Mouse (Mus musculus) gastrocnemius, postnatal 25 days (tissue): ENCODE data around the gene Sms. TPM values are rescaled to one million over a fixed set of nuclear protein-coding genes. Genes with fewer than 3 reads are reported as not detected.

Experiments used
- DNase-seq: peaks from one replicate; pipeline ENCODE4 v3.0.0; 2022
- long read RNA-seq, 2 experiments: library from polyadenylated mRNA; stranded (forward); transcript quantifications; one replicate each; pipeline ENCODE4 v2.0.0; 2021
- total RNA-seq, 2 experiments: library from RNA; stranded (reverse); gene quantifications; 1 replicate in 1 of 2; 2 replicates in 1 of 2; pipeline ENCODE4 v1.2.3; 2021

Sms gene
- total RNA-seq = 10 to 100 TPM; 41.5 to 47.8 TPM
- long read RNA-seq, experiment 1, transcript Sms-201 (11 exons, 3,717 nt) = major isoform, 31 of 53 reads
- long read RNA-seq, experiment 1, partial matches to known transcripts = 6 of 53 reads
- long read RNA-seq, experiment 1, other reads (novel, unspliced or antisense) = 16 of 53 reads
- long read RNA-seq, experiment 2, transcript Sms-201 (11 exons, 3,717 nt) = major isoform, 43 of 54 reads
- long read RNA-seq, experiment 2, partial matches to known transcripts = 5 of 54 reads
- long read RNA-seq, experiment 2, other reads (novel, unspliced or antisense) = 6 of 54 reads

DNA sequence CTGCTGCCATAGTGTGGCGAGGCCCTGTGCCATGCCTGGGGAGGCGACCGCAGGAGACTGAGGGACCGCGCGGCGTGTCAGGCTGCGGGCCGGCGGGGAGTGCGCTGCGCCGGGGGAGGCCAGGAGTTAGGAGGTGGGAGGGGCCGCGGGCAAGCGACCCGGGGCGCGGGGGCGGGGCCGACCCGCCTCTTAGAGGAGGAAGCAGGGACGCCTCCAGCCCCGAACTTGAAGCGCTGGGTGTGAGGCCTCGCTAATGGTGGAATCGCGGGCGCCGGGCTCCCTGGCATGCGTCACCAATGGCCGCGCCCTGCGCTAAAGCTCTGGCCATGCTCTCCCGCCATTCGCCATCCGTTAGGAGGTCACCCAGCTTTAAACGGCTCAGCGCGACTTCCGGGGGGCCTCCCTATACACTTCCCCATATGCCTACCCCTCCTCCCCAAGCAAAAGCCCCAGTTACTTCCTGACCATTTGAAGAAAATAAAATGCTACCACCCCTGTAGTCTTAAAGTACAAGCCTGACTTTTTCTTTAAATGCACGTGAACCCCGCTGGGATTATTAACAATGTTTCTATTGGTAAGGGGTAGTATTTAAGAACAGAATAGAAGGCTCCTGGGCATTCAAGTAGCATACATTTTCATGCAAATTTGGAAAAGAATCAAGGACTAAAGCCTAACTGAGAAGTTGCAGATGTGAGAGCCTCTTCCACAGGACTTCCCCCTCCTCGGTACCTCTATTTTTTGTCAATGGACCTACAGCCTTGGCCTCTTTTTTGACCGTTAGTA is at the start of gene Sms:
Gene Sms (minus strand): TSS at position 344 of the 783 bp plus-strand sequence.
- peak; percentile 73 for DNase-seq

- no peak for DNase-seq
Observed at GRCm38 (mm10) chrX:157506400-157506799, 14.3 kb upstream of the Sms start.

GRCm38 (mm10) chrX:157504506-157504905 is 12.4 kb upstream of the Sms start:
- DNase-seq = no peak

DNA sequence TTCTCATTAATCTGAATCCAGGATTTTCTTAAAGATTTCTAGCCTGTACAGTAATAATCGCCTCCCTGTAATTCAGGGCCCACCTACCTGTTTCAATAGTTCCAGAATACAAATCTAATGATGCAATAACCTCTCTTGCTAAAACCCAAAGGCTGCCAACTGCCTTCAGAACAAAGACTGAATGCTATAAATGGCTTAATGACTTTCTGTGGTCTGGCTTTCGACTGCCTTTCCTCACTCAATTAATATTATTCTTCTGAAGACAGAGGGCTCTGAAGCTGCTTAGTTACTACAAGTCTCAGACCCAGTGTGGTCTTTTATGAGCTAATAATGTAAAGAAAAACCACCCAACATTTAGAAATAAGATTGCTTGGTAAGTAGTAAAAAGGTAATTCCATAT is 9.8 kb upstream of the Sms start:
- no peak for DNase-seq

- no peak for DNase-seq
Observed at GRCm38 (mm10) chrX:157500004-157500403, 7.9 kb upstream of the Sms start.

DNA sequence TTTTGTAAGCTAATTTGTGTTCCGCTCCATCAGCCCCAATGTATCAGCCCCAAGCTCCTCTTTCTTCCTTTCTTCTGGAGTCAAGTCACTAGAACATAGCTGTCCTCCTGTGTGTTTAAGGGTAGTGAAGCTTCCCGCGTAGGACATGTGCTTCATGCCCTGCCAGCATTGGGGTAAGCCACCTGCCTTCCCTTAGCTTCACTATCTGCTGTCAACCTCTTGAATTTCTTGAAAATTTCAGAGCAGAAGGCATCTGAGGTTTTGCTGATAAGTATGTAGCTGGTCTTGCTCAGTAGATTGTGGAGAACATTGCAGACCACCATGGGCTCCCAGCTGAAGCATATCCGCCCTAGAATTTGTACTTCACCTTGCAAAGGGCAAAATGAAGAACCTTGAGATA is 1.1 kb upstream of the Sms start:
- DNase-seq = no peak

DNA sequence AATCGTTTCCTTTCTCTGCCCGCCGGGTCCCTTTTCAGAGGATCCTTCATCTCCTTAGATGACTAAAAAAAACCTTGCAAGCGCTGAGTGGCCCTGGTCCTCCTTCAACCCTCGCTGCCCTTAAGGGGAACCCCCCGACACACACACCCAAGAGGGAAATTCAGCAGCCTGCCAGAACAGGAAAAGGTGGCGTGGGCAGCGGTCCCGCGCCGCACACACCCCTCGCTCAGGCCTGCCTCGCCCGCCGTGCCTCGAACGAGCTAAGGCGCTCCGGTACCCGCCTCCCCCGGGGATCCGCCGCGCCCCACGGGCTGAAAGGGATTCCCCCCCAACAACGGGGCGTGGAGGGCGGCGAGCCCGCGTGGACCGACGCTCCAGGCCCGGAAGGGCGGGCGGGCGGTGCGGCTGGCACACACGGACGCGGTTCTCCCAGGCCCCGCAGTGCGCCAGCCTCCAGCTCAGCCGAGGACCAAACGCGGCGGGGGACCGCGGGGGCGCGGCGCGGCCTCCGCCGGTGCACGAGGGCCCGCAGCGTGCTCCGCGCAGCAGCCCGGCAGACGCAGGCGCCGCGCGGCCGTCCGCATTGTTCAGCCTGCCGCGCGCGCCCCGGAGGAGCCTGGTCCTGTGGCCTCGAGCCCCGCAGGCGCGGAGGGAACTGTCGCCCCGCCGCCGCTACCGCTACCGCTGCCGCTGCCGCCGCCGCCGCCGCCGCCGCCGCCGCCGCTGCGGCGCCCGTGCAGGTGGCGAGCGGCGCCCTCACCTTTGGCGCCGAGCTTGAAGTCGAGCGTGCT is 747 bp downstream of the Sms start:
- peak; percentile 22 for DNase-seq

- no peak for DNase-seq
Observed at GRCm38 (mm10) chrX:157490769-157491144, 1.3 kb downstream of the Sms start.

DNA sequence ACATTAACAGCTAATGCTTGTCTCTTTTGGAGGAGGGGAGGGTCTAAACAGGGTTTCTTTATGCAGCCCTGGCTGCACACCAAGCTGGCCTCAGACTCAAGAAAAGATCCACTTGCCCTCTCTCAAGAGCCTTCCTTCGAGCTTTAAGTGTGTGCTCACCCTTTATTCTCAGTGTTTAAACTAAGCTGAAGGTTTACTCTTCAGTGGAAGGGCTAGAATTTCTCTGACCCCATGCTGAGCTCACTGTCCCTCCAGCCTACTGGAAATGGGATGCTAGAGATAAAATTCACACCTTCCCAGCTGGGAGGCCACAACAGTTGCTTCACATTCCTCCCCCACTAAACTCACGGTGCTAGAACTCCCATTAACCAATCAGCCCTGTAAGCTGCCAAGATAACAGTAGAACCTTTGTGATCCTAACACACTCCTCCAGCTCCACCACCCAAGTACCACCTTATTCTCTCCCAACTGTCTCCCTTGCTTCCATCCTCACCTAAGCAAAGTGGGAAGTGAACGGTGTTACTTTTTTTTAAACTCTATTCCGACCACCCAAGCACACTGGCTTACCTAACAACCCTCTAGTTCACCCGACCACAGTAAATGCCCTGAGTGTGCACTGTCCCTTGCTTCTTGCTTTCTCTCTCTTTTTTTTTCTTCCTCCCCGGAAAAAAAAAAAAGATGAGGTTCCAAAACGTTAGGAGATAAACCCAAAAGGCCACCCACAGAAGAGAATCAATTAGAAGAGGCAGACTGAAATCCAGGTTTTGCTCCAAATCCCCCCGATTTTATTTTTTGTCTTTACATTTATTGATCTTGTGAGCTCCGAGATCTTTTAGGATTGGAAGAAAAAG is 2.0 kb downstream of the Sms start:
- no peak for DNase-seq

DNA sequence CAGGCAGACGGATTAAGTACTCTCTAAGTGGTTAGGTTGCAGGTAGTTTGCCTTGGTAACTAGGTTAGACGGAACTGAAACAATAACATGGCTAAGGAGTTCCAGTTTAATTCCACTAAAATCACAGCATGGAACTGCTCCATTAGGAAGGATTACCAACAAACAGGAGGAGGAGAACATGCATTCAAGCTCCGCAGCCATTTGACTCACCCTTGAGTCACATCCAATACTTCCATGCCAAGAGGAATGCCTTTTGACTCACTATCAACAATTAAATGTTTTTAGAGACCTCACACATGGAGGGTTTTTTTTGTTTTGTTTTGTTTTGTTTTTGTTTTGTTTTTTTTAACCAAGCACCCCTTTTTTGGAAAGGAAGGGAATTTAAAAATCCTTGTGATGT is 3.3 kb downstream of the Sms start:
- DNase-seq = no peak

DNA sequence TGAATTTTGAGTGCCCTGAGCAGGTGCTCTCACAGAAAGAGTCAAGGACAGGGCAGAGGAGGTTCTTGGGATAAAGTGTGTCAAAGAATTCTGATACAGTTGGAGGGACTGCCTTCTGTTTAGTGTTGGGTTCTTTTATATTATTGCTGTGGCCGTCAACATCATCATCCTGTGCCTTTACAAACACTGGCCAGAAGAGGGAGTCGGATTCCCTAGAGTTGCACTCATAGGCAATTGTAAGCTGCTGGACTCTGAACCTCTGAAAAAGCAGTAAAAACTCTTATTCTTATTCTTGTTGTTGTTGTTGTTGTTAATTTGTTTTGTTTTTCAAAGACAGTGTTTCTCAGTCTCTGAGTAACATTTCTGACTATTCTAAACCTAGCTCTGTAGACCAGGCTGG is 5.3 kb downstream of the Sms start:
- DNase-seq = no peak

- no peak for DNase-seq
Observed at GRCm38 (mm10) chrX:157482842-157483241, 9.2 kb downstream of the Sms start.

- DNase-seq = no peak
Observed at GRCm38 (mm10) chrX:157481860-157482259, 10.2 kb downstream of the Sms start.

DNA sequence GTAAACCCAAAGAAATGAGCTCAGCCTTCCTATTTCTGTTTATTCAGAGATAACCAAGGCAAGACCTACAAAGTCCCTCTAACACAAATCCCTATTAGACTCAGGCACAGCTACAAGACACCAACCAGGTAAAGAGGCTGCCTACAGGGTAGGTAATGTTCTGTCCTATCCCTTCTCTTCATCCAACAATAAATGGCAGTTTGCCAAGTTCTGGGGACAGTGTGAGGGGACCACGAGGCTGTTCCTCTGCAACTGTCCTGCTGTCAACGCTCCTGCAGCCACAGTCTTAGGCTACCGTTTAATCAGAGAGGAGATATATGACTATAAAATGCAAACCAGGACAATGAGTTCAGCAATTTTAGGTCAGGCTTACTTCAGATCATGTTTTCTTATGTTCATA is 14.8 kb downstream of the Sms start:
- DNase-seq = no peak

- no peak for DNase-seq
Observed at GRCm38 (mm10) chrX:157476153-157476810, 15.8 kb downstream of the Sms start.

GRCm38 (mm10) chrX:157471711-157472660 is 20.1 kb downstream of the Sms start:
- DNase-seq = no peak

- no peak for DNase-seq
Observed at GRCm38 (mm10) chrX:157468795-157469194, 23.3 kb downstream of the Sms start.

DNA sequence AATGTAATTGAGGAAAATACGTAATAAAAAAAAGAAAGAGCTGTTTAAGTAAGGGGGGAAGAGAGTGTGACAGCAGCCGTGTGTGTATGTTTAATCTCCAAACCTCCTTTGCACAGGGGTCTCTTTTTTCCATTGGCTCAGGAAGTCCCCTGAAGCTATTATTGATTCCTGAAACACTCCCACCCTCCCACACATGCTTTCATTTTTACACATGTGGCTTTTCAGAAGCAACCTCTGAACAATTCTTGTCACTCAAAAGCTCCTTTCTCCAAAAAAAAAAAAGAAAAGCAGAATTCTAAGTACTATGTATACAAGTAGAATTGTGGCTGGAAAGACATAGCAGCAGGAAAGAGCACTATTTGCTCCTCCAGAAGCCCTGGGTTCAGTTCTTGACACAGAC is 24.0 kb downstream of the Sms start:
- no peak for DNase-seq

DNA sequence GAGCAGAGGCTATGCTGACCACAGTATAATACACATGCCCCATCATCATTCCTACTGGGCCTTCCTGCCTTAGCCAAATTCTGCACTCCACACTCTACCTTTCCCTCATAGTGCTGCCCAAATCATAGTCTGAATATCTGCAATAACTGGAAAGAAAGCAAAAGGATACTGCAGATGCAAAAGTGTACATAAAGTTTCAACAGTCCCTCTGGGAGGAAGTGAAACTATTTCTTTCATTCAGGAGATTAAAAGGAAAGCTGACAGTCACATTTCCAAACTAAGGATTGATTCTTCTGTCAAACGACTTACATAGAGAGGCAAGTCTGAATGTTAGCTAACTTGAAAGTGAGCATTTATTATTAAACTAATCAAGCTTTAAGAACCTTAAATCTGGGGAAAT is 26.1 kb downstream of the Sms start:
- DNase-seq = no peak

DNA sequence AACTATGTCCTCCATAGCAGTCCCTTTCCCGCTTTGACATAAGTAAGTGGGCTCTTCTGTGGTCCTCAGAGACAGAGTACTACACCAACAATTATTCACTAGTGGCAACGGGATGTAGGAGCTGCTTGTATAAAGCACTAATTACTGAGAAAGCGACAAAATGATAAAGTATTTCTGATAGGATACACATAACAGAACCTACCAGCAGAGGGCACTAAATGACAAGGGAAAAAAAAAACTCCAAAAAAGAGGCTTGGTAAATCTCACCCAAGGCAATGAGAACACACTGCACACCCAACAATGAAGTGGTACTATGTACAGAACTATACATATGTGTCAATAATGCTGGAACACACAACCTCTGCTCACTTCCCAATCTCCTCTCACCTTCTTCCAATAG is 29.4 kb downstream of the Sms start:
- no peak for DNase-seq
